Mouse (Mus musculus): ENCODE measurements around the gene Dhx8.

- TF ChIP-seq CTCF (IDR thresholded peaks at IDR 0.05; ENCODE audit: low read depth, low read length) (no peak), POLR2A (IDR thresholded peaks at IDR 0.05; ENCODE audit: borderline replicate concordance, low read depth, low read length) (no peak)
Measured at GRCm38 (mm10) chr11:101772449-101772848, 39.7 kb downstream of the Dhx8 start.
